Mouse (Mus musculus) frontal cortex, adult (tissue): ENCODE results near the gene Kcnk2.

Experiments
- ATAC-seq: cut with Nextera tagmentation; 2 replicates; pipeline ENCODE4 v1.9.2; 2017; ENCODE audit warnings: mild to moderate bottlenecking, moderate library complexity, mixed read lengths; ENCODE audit not compliant: low TSS enrichment

Gene Kcnk2

DNA sequence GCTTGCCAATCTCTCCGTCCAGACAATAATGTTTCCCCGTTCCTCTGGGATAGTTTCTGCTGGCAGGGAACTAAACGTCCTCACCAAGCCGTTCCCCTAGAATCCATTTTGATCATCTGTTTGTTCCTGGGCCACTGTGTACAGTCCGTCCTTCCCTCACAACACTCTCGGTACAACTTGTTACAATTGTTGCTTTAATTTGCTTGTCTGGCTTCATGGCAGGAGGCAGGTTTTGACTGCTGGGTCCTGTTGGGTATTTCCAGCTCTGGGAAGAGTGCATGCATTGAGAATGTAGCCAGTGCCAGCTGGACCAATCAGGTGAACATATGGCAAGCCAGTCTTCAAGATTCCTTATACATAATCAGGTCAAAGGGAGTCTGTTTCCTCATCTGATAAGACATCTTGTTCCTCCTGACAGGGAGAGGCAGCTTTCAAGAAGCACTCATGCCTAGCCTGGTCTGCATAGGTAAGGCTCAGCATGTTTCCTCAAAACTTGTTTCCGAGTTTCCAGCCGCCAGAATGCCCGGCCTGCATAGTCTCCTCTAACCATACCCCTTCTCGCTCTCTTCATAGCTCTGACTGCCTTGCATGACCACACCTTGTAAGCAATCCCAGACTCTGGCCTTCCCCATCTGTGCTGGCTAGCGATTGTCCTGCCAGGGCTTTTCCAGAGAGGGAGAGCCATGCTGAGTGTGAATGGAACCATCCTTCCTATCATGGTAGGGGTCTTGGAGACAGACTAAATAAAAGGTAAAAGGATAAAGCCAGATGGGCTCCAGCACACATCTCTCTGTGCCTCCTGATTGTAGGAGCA is 184.1 kb downstream of the Kcnk2 start:
- peak; percentile 53 for ATAC-seq

DNA sequence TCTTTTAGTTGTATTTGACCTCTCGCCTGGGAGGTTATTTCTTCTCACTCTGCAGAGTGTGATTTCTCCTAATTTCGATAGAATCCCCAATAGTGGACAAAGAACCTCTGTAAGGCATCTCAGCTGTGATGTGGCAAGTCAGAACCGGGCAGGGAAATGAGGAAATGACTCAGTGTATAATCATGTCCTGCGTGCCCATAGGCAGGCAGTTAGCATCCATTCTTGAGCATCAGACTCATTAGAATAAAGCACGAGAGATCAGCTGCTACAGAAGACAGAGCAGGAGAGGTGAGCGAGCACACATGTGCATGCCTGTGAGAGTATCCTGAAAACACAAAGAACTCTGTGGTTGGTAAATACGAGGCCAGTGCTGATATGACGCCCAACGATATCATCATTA is 186.9 kb downstream of the Kcnk2 start:
- no peak for ATAC-seq

DNA sequence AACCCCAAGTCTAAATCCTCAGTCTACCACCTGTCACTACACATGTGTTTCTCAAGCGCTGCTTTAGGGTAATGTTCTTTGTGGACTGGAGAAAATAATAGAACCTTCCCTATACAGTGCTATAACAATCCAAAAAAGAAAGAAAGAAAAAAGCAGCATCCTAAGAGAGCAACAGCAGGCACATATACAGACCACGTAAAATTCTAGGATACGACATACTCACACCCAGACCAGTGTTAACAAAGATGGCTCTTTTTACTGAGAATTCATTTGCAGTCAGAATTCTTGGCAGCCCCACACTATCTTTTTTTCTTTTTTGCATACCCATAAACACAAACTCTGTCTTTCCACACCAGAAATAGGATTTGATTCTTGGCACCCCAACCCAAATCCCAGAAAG is 187.6 kb downstream of the Kcnk2 start:
- ATAC-seq, result no peak

DNA sequence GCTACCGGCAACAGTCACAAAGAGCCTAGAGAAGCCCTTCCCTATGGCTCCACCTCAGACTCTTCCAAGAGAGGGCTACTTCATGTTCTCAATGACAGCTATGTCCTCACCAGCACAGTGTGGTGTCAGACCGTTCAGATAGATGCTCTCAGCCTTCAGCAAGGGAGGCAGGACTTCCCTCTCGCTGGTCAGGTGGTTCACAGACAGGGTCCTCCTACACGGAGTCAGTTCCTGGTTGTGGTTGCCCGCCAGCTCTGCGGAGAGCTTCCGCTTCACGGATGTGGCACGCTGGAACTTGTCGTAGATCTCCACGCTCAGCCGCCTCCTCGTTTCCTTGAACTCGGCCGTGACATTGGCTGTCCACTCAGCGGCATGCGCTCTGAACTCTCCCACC is 192.4 kb downstream of the Kcnk2 start:
- no peak for ATAC-seq

DNA sequence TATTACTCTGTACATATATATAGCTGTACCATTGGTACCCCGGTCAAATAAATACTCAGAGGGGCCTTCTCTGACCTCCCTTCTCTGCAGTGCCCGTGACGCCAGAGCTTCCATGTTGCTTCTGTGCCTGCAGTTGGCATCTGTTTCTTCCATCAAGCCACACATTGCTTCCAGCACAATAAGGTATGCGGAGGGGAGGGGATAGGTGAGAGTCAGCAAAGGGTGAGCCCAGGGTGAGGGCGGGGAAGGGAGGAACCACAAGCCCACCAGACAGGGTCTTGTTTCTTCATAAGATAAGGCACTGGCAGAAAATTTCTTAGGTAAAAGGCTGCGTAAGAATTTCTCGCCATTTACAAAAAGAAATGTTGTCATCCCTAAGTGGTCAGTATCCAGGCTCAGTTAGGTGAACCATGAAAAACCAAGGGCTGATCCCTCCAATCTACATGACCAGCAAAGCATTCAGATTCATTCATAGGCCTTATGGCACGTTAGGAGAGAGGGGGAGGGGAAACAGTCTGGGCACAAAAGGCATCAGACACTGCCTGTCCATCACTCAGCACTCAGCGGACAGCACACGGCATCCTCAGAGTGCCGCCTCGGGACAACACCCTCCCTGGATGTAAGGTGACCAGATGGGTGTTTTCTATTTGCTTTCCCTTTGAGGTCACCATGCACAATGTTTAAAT is 192.9 kb downstream of the Kcnk2 start:
- ATAC-seq, result no peak

DNA sequence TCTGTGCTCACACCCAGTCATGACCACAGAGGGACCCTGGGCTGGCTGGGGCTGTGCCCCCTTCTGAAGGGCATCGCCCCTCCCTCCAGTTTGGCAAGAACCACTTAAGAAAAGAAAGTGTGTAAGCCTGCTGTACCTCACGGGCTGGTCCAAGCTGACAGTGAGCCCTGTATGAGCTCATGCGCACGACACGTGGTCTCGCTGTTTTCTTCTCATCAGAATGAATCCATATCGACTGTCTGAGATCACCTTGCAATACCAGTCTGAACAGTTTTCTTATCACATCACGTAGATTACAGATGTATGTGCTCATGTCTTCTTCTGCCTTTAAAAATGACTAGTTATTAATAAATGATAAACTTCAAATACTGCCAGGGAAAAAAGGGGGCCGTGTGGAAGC is 193.5 kb downstream of the Kcnk2 start:
- ATAC-seq, result no peak

DNA sequence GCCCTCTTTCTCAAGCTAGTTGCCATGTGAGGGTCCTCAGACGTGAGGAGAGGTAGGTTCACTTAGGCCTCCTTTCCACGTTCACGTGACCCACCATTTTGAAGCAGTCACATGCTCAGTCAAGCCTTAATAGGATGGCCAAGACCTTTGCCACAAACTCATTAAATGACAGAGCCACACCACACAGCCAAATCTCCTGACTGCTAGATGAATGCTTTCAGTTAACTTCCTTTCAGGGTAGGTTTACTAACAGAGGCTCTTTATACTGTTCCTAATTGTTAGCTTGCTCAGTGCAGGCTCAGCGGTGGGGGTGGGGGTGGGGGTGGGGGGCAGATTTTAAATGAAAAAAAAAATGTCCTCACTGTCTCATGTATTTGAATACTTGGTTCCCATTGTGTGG is 206.3 kb downstream of the Kcnk2 start:
- ATAC-seq, result no peak

DNA sequence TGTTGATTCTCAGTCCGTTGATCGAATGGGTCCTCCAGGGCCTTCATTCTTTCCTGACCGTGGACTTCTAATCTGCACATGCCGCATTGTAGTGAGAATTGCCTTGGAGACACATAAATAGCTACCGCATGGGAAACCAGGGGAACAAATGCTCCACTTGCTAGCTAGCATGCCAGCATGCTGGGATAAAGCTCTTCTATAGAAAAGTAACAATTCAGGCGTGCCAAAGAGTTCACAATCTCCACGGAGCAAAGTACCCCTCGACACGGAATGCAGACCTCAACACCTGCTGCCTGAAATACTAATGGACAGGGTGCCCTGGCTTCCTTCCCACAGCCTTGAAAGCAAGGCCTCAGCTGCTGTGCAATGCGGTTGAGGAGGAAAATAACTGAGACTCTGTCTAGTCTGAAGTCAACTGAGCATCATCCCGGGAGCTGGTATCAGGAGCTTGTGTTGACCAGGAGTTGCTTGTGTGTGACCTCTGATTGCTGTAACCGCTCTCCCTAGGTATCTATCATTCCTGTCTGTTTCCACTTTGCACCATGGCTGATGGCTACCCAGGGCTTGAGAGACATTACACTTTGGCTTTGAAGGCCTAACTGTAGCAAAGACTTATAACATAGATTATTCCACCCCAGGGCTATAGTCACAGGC is 214.2 kb downstream of the Kcnk2 start:
- no peak for ATAC-seq

DNA sequence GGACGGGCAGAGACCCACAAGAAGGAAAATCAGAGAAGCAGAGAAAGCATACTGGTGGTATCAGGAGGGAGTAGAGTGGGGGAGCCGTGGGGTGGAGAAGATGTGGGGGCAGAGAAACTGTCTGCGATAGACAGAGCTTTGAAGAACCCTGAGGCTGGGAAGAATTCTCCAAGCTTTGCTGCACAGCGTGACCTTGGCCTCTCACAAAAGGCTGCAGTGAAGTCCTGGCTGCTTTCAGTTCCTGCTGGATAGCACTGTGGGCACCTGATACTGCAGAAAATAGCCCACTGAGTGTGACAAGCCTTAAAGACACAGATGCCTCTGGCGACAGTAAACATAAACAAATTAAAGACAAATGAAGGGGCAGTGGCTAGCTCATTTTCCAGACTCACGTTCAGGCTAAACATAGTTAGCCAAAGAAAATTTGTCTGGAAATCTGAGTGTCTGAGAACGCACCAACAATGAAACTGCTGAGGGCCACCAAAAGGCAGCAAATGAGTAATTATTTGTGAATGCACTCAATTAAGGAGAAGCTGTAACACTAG is 216.8 kb downstream of the Kcnk2 start:
- 0 out of 2 replicates have a peak, but pooled peaks have one; percentile 42 for ATAC-seq

DNA sequence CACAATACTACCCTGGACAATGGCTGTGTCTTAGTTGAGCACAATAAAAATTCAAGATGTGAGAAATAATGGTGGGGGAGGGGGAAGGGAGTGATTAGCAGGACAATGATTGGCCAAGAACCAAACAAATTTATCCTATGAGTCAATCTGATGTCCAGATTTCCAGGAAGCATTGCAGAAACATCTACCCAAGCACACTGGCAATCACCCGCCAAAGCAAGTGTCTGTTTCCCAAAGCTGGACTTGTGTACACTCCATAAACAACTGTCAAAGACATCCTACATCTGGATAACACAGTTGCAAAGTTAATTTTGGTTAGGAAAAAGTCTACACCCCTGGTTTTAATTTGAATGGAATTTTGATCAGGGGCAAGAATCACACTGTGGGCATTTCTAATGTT is 224.3 kb downstream of the Kcnk2 start:
- ATAC-seq, result no peak

DNA sequence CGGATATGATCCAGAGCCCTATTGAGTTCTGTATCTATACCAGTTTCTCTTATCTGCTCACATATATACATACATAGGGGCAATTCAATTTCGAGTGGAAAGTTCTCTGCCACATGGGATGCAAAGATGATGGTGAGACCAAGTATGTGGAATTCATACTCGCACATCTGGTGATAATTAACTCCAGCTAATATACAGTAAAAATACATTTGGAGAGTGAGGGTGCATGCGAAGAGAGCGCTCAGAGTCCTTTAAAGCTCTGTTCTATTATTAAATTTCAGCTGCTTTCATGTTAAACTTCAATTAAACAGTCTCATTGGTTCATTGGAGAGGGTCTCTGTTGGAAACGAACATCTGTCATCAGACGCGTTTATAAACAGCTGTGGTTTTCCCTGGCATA is 228.6 kb downstream of the Kcnk2 start:
- ATAC-seq, result no peak

DNA sequence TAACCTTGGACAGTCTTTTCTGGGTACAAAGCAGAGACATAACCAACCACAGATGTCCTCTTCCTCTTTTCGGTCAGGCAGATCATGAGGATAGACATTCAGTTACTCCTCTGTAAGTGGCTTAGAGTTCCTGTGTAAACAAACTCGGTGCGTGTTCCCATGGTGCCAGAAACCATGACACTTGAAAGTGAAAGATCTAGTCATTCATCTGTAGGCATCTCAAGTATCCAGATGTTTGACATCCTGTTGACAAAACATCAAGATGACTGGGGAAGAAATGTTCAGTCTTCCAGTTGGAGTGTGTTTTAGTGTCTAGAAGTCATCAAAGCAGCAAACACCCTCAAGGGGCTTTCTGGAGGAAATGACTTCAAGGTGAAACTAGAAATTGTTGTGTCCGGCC is 230.9 kb downstream of the Kcnk2 start:
- ATAC-seq, result no peak

DNA sequence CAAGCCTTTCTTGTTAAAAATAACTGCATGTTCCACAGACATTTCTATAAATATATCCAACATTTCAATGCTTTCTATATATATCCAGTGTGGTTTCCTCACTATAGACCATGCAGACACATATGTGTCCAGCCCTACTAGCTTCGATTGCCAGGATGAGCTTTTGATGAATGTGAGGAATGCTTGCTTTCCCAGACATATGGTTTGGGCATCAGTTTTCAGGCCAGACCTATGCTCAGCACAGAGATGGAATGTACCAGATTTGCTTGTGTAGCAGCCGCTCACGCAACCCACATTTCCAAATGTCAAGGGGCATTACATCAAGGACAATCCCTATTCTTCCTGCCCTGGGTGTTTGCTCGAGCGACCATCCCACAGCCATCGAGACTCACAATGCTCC is 236.3 kb downstream of the Kcnk2 start:
- ATAC-seq, result peak; percentile 69

DNA sequence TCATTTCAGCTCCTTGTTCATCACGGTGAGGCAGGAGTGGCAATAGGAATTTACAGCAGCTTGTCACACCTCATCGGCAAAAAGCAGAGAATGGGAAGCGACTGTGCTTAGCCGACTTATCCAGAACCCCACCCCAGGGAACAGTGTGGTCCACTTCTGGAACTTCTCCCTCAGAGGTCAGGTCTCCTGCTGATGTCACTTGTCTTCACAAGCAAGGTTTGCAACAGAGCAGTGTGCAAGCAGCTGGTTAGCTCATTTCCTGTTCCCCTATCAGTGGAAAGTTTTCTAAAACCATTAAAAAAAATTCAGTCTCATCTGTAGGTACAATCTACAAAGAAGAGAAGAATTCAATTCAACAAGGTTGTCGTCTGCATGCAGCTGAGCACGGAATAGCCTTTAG is 236.9 kb downstream of the Kcnk2 start:
- ATAC-seq, result no peak

DNA sequence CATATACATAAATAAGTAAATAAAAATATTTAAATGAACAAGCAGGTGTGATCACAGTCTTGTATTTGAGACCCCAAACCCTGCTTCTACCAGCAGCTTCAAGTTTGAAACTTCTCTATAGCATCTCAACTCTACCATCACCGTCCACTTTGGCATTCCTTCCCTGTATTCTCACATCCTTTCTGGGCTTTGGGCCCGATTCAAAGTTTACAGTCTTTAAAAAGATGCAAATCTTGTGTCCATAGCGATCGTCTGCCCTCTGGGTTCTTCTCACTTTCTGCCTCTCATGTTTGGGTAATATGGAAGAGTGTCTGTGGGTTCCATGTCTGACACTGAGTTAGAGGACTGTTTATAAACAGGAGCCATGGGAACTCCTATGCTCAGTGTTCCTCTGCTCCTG is 237.4 kb downstream of the Kcnk2 start:
- no peak for ATAC-seq

DNA sequence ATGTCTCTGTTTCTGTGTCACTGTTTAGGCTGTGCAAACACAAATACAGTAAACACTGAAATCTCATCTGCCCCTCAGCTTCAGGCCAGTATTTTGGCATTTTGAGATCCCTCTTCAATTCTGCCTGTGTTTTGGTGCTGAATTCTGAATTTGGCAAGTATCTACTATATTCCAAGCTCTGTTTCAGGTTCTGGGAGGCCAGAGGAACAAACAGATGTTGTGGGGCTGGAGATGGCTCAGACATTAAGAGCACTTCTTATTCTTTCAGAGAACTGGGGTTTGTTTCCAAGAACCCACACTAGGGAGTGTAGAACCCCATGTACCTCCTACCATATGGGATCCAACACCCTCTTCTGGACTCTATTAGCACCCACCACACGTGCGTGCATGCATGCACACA is 237.8 kb downstream of the Kcnk2 start:
- ATAC-seq, result no peak
